Mouse (Mus musculus) ES-CJ7 (cell line): ENCODE results near the gene Prkn.

Source experiments
- DNase-seq: peaks from one replicate; pipeline ENCODE4 v3.0.0; 2011; ENCODE audit warnings: low read depth, low spot score

Gene Prkn

GRCm38 (mm10) chr17:12092901-12093564 is 1252.8 kb downstream of the Prkn start:
- DNase-seq: no peak

- no peak for DNase-seq
Observed at GRCm38 (mm10) chr17:12094016-12094415, 1253.8 kb downstream of the Prkn start.

GRCm38 (mm10) chr17:12094827-12095590 is 1254.8 kb downstream of the Prkn start:
- no peak for DNase-seq

GRCm38 (mm10) chr17:12099415-12099814 is 1259.2 kb downstream of the Prkn start:
- no peak for DNase-seq

- no peak for DNase-seq
Observed at GRCm38 (mm10) chr17:12102326-12102725, 1262.1 kb downstream of the Prkn start.

GRCm38 (mm10) chr17:12103781-12104180 is 1263.6 kb downstream of the Prkn start:
- DNase-seq: peak; percentile 69

- DNase-seq: no peak
Observed at GRCm38 (mm10) chr17:12104245-12104644, 1264.1 kb downstream of the Prkn start.

- no peak for DNase-seq
Observed at GRCm38 (mm10) chr17:12104690-12105089, 1264.5 kb downstream of the Prkn start.

- DNase-seq: peak; percentile 14
Observed at GRCm38 (mm10) chr17:12106255-12106654, 1266.1 kb downstream of the Prkn start.
